Mouse (Mus musculus) brain, embryonic 14.5 days (tissue): Measurements from ENCODE around the gene 4930568D16Rik.
A peak's percentile ranks its signal among the peaks of the same experiment; 100 is the strongest.

Source experiments
- CTCF ChIP-seq: fragments of 200-500 bp; IDR thresholded peaks from 2 replicates; pipeline ENCODE4 v1.5.1; 2012; ENCODE audit warnings: inconsistent platforms, mild to moderate bottlenecking, moderate library complexity, borderline replicate concordance; ENCODE audit not compliant: insufficient read depth, insufficient read length; ENCODE audit errors: extremely low read depth
- POLR2A ChIP-seq: fragments of 200-500 bp; IDR thresholded peaks from 2 replicates; pipeline ENCODE4 v1.6.1; 2012; ENCODE audit warnings: mild to moderate bottlenecking, inconsistent platforms, borderline replicate concordance; ENCODE audit not compliant: poor library complexity, insufficient read depth, insufficient read length, severe bottlenecking; ENCODE audit errors: extremely low read depth

DNA sequence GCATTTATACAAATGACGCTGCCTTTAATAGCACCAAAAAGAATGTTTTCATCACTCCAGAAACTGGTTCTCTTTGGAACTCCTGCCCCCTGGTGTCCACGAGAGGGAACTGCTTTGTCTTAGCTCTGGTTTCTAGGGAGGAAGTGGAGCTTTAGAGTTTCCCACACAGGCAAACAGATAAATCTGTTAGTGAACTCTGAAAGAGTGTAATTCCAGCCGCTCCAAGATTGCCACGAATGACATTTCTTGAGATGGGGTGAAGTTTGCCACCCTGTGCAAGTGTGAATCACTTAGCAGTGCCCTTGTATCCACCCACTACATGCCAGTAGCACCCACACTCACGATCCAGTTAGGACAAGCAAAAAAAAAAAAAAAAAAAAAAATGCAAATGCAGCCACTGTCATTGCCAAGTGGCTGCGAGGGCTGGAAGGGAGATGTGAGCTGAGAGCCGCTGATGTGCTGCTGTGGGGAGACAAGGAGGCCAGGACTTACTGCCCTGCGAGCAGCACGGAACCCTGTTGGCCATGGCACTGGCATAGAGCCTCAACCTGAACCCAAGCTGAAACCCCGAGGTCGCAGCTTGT is 30.2 kb upstream of the 4930568D16Rik start:
- TF ChIP-seq CTCF: peak; percentile 81; the same call in 1 of the 2 replicates
- no peak for TF ChIP-seq POLR2A
